Mouse (Mus musculus): ENCODE data around the gene Sik3. TPM values are rescaled to one million over a fixed set of nuclear protein-coding genes. Genes with fewer than 3 reads are reported as not detected.

The Sik3 gene
- polyA plus RNA-seq, 1 experiment from 2014 or later = 9.6 TPM

DNA sequence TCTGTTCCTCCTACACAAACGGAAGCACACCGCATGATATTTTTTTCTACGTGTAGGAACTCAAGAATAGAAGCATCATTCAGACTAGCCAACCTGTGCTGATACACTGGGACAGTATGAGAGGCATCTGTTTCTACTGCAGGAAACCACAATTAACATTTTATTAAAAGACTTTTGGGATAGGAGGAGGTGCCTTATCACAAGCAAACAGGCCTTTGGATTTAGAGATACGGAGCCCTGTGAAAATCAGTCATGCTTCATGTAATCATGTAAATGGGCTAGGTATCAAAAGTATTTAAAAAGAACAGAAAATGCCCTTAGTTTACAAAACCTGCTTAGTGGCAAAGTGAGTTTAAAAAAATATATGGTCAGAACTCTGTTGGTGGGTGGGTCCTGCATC, 136.1 kb downstream of the Sik3 start:
- H3K4me3 ChIP-seq (ENCODE audit: low read depth, low read length) = no peak overlapping the region
- H3K4me2 ChIP-seq (replicated peaks; ENCODE audit: low read depth, low read length) = no peak overlapping the region
- no peak overlapping the region for H3K9ac ChIP-seq (replicated peaks; ENCODE audit: low read depth, low read length)
- no peak for ATAC-seq (ENCODE audit: insufficient number of reproducible peaks, insufficient read depth, low FRiP score, low read depth)
- no peaks in the 10 kb centered on the region for H3K36me3 ChIP-seq (ENCODE audit: control insufficient read depth, insufficient read depth, low read length)
- no peaks in the 10 kb centered on the region for H3K27me3 ChIP-seq (ENCODE audit: control insufficient read depth, insufficient read depth, low read length)
- 92% methylated on average over 4 of the region's 4 CpGs for WGBS
- peaks cover 32% of the 10 kb centered on the region for H3K4me1 ChIP-seq (ENCODE audit: control insufficient read depth, insufficient read depth, low read length)
- no peak overlapping the region; the same call in 1 of the 2 replicates for H3K27ac ChIP-seq (ENCODE audit: low read length)
- H3K9me3 ChIP-seq (ENCODE audit: control insufficient read depth, low read depth, low read length) = no peaks in the 10 kb centered on the region

- Histone ChIP-seq H3K4me3 (ENCODE audit: low read depth, low read length) (no peak overlapping the region), H3K4me1 (ENCODE audit: control insufficient read depth, insufficient read depth, low read length) (peaks cover 32% of the 10 kb centered on the region), H3K4me2 (replicated peaks; ENCODE audit: low read depth, low read length) (no peak overlapping the region), H3K9ac (replicated peaks; ENCODE audit: low read depth, low read length) (no peak overlapping the region), H3K27ac (ENCODE audit: low read length) (peak overlapping the region; percentile 86; the same call in 1 of the 2 replicates), H3K9me3 (ENCODE audit: control insufficient read depth, low read depth, low read length) (no peaks in the 10 kb centered on the region), H3K27me3 (ENCODE audit: control insufficient read depth, insufficient read depth, low read length) (no peaks in the 10 kb centered on the region), H3K36me3 (ENCODE audit: control insufficient read depth, insufficient read depth, low read length) (no peaks in the 10 kb centered on the region)
- no peak for ATAC-seq (ENCODE audit: insufficient number of reproducible peaks, insufficient read depth, low FRiP score, low read depth)
- 69% methylated on average over 5 of the region's 5 CpGs for WGBS
Measured at GRCm38 (mm10) chr9:46149392-46149791, 136.8 kb downstream of the Sik3 start.

DNA sequence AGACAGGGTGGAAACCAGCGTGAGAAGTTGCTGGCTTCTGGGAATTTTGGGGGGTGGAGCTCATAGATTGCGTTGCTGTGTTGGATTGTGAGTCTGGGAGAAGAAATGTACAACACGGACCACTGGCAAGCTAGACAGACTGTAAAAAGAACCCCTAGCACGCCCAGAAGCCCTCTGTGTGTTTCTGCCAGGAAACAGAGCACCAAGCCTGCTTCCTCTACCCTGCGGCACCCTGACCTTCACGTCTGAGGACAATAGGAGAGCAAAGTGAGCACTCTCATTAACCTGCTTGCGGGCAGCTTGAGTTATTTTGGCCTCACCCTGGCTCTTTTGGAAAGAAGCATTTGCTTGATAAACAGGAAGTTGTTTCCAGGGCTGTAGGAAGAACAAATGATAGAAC, 137.5 kb downstream of the Sik3 start:
- peak overlapping the region; percentile 86 for H3K27ac ChIP-seq (ENCODE audit: low read length)
- H3K36me3 ChIP-seq (ENCODE audit: control insufficient read depth, insufficient read depth, low read length) = no peaks in the 10 kb centered on the region
- no peak overlapping the region for H3K4me2 ChIP-seq (replicated peaks; ENCODE audit: low read depth, low read length)
- H3K27me3 ChIP-seq (ENCODE audit: control insufficient read depth, insufficient read depth, low read length) = no peaks in the 10 kb centered on the region
- 57% methylated on average over 7 of the region's 7 CpGs for WGBS
- peaks cover 37% of the 10 kb centered on the region for H3K4me1 ChIP-seq (ENCODE audit: control insufficient read depth, insufficient read depth, low read length)
- H3K9ac ChIP-seq (replicated peaks; ENCODE audit: low read depth, low read length) = no peak overlapping the region
- H3K4me3 ChIP-seq (ENCODE audit: low read depth, low read length) = no peak overlapping the region
- H3K9me3 ChIP-seq (ENCODE audit: control insufficient read depth, low read depth, low read length) = no peaks in the 10 kb centered on the region
- no peak for ATAC-seq (ENCODE audit: insufficient number of reproducible peaks, insufficient read depth, low FRiP score, low read depth)

DNA sequence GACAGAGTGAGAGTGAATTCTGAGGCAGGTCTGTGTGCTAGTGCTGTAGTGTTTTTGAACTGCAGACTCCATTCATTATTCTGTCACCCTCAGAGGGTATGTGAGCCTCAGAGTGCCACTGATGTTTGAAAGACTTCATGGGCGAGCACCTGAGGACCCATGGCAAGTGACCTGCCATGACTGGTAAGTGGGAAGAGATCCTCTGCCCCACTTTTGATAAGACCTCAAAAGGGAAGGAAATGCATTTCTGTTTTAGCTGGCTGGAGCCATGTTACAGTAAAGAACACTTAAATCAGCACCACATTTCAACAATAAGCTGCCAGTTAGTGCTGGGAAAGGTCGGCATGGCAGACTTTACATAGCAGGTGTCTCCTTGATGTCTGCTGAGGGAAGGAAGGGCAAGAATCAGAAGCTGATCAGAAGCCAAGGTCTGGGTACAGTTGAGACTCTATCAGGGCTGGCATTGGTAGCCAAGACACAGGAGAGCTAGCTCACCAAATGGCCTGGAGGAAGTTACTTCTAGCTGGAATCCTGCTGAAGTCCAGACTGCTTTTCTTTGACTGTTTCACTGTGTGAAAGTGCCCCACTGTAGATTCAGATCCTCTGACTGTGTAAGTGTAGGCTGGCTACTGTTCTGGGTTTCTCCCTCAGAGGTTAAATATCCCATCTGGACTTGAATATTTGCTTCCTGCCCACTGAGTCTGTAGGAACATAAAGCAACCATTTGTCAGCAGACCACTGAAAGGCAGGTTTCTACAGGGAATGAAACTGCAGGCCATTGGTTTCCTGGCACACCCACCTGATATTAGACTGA, 138.5 kb downstream of the Sik3 start:
- Histone ChIP-seq H3K9ac (replicated peaks; ENCODE audit: low read depth, low read length) (no peak overlapping the region), H3K27me3 (ENCODE audit: control insufficient read depth, insufficient read depth, low read length) (no peaks in the 10 kb centered on the region), H3K4me3 (ENCODE audit: low read depth, low read length) (no peak overlapping the region), H3K27ac (ENCODE audit: low read length) (peak overlapping the region; percentile 86), H3K4me2 (replicated peaks; ENCODE audit: low read depth, low read length) (peak overlapping the region; percentile 14; the same call in 1 of the 2 replicates), H3K4me1 (ENCODE audit: control insufficient read depth, insufficient read depth, low read length) (peaks cover 38% of the 10 kb centered on the region), H3K36me3 (ENCODE audit: control insufficient read depth, insufficient read depth, low read length) (no peaks in the 10 kb centered on the region), H3K9me3 (ENCODE audit: control insufficient read depth, low read depth, low read length) (no peaks in the 10 kb centered on the region)
- WGBS = 51% methylated on average over 2 of the region's 2 CpGs
- peak; percentile 42; the same call in 1 of the 2 replicates for ATAC-seq (ENCODE audit: insufficient number of reproducible peaks, insufficient read depth, low FRiP score, low read depth)

DNA sequence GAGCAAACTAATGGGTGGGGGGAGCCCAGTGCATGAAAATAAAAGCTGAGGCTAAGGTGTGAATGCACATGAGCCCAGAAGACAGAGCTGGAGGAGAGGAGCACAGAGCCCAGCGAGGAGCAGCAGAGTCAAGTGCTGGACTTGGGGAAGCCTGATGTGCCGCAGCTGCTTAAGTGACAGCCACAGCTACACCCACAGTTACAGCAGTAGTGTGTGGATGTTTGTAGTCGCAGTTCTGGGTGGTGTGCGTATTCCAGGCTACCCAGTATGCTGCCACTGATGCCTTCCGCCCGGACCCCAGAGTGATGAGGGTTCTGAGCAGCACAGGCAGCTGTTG, 139.1 kb downstream of the Sik3 start:
- ATAC-seq (ENCODE audit: insufficient number of reproducible peaks, insufficient read depth, low FRiP score, low read depth) = peak; percentile 73
- no peaks in the 10 kb centered on the region for H3K9me3 ChIP-seq (ENCODE audit: control insufficient read depth, low read depth, low read length)
- no peaks in the 10 kb centered on the region for H3K27me3 ChIP-seq (ENCODE audit: control insufficient read depth, insufficient read depth, low read length)
- peak overlapping the region; percentile 86 for H3K27ac ChIP-seq (ENCODE audit: low read length)
- H3K4me2 ChIP-seq (replicated peaks; ENCODE audit: low read depth, low read length) = peak overlapping the region; percentile 14; the same call in 1 of the 2 replicates
- H3K4me3 ChIP-seq (ENCODE audit: low read depth, low read length) = no peak overlapping the region
- no peaks in the 10 kb centered on the region for H3K36me3 ChIP-seq (ENCODE audit: control insufficient read depth, insufficient read depth, low read length)
- no peak overlapping the region for H3K9ac ChIP-seq (replicated peaks; ENCODE audit: low read depth, low read length)
- peaks cover 38% of the 10 kb centered on the region for H3K4me1 ChIP-seq (ENCODE audit: control insufficient read depth, insufficient read depth, low read length)
- 34% methylated on average over 6 of the region's 6 CpGs for WGBS

DNA sequence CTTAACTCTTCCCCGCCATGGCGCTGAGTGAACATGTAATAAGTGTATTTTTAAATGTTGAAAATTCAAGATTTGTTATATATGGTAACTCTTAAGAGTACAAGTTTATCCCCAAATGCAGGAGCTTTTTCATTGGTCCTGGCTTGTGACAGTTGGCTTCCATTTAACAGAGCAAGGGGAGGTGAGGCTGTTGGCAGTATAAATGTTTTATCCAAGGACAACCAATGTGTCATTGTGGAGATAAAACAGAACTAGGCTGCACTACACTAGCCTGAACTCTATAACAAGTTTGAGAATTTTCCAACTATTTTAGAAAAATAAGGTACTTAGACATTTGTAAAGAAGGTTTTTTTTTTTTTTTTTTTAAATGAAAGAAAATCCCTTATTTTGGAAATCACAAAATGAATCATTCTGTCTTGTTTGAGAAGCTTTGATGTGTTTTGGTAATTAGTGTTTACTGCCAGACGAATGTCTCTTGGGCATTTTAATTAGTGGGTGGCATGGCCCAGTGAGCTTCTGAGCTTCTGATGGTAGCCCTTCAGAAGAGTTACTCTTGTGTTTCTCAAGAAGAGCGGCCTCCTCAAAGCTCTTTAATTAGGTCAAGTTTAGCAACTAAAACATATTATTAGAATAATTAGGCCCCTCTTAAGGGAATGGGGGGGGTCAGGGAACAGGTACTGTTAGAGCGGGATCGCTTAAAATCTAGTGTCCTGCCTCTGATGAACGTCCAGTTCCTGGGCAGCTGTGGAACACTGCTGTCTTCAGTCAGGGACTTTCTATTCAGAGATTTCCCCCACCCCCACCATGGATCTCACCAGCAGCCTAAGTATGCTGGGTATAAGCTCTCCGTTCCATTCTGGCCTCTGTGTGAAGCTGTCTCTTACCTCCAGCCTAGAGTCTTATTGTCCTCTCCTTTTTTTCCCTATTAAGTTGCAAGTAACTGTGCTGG, 139.7 kb downstream of the Sik3 start:
- peak; percentile 30; the same call in 1 of the 2 replicates for ATAC-seq (ENCODE audit: insufficient number of reproducible peaks, insufficient read depth, low FRiP score, low read depth)
- Histone ChIP-seq H3K4me1 (ENCODE audit: control insufficient read depth, insufficient read depth, low read length) (peaks cover 38% of the 10 kb centered on the region), H3K9me3 (ENCODE audit: control insufficient read depth, low read depth, low read length) (no peaks in the 10 kb centered on the region), H3K27me3 (ENCODE audit: control insufficient read depth, insufficient read depth, low read length) (no peaks in the 10 kb centered on the region), H3K27ac (ENCODE audit: low read length) (peak overlapping the region; percentile 86), H3K36me3 (ENCODE audit: control insufficient read depth, insufficient read depth, low read length) (no peaks in the 10 kb centered on the region), H3K4me2 (replicated peaks; ENCODE audit: low read depth, low read length) (0 out of 2 replicates have a peak overlapping the region, but pooled peaks have one; percentile 14), H3K9ac (replicated peaks; ENCODE audit: low read depth, low read length) (no peak overlapping the region), H3K4me3 (ENCODE audit: low read depth, low read length) (no peak overlapping the region)
- WGBS = 71% methylated on average over 8 of the region's 8 CpGs

GRCm38 (mm10) chr9:46154469-46154868, 141.8 kb downstream of the Sik3 start:
- H3K36me3 ChIP-seq (ENCODE audit: control insufficient read depth, insufficient read depth, low read length) = no peaks in the 10 kb centered on the region
- H3K4me2 ChIP-seq (replicated peaks; ENCODE audit: low read depth, low read length) = no peak overlapping the region
- no peaks in the 10 kb centered on the region for H3K27me3 ChIP-seq (ENCODE audit: control insufficient read depth, insufficient read depth, low read length)
- WGBS = 60% methylated on average over 2 of the region's 2 CpGs
- H3K4me1 ChIP-seq (ENCODE audit: control insufficient read depth, insufficient read depth, low read length) = peaks cover 35% of the 10 kb centered on the region
- H3K27ac ChIP-seq (ENCODE audit: low read length) = peak overlapping the region; percentile 21; the same call in 1 of the 2 replicates
- no peak overlapping the region for H3K9ac ChIP-seq (replicated peaks; ENCODE audit: low read depth, low read length)
- no peak for ATAC-seq (ENCODE audit: insufficient number of reproducible peaks, insufficient read depth, low FRiP score, low read depth)
- no peak overlapping the region for H3K4me3 ChIP-seq (ENCODE audit: low read depth, low read length)
- H3K9me3 ChIP-seq (ENCODE audit: control insufficient read depth, low read depth, low read length) = no peaks in the 10 kb centered on the region

GRCm38 (mm10) chr9:46155026-46155425, 142.4 kb downstream of the Sik3 start:
- Histone ChIP-seq H3K27ac (ENCODE audit: low read length) (peak overlapping the region; percentile 21; the same call in 1 of the 2 replicates), H3K27me3 (ENCODE audit: control insufficient read depth, insufficient read depth, low read length) (no peaks in the 10 kb centered on the region), H3K4me3 (ENCODE audit: low read depth, low read length) (no peak overlapping the region), H3K36me3 (ENCODE audit: control insufficient read depth, insufficient read depth, low read length) (no peaks in the 10 kb centered on the region), H3K4me1 (ENCODE audit: control insufficient read depth, insufficient read depth, low read length) (peaks cover 30% of the 10 kb centered on the region), H3K9ac (replicated peaks; ENCODE audit: low read depth, low read length) (no peak overlapping the region), H3K4me2 (replicated peaks; ENCODE audit: low read depth, low read length) (no peak overlapping the region), H3K9me3 (ENCODE audit: control insufficient read depth, low read depth, low read length) (no peaks in the 10 kb centered on the region)
- WGBS = 51% methylated on average over 4 of the region's 4 CpGs
- ATAC-seq (ENCODE audit: insufficient number of reproducible peaks, insufficient read depth, low FRiP score, low read depth) = no peak

Measured in stomach, embryonic 14.5 days (tissue).